Mouse (Mus musculus) layer of hippocampus, adult 9-11 months (tissue): ENCODE results near the gene Pes1.

Experiments
- DNase-seq: peaks from one replicate; pipeline ENCODE4 v3.0.0; 2022

Gene Pes1

GRCm38 (mm10) chr11:3964416-3965172, 819 bp downstream of the Pes1 start:
- no peak for DNase-seq

GRCm38 (mm10) chr11:3969837-3970236, 6.1 kb downstream of the Pes1 start:
- DNase-seq = no peak

GRCm38 (mm10) chr11:3970361-3970760, 6.6 kb downstream of the Pes1 start:
- no peak for DNase-seq

- no peak for DNase-seq
Observed at GRCm38 (mm10) chr11:3973081-3973480, 9.3 kb downstream of the Pes1 start.

GRCm38 (mm10) chr11:3974311-3974710, 10.5 kb downstream of the Pes1 start:
- DNase-seq = peak; percentile 62

- no peak for DNase-seq
Observed at GRCm38 (mm10) chr11:3976678-3977077, 12.9 kb downstream of the Pes1 start, which contains the start of gene 4930556J24Rik. TSS of gene 4930556J24Rik (minus strand) at chr11:3976778.

GRCm38 (mm10) chr11:3978421-3978820, 14.6 kb downstream of the Pes1 start:
- DNase-seq = no peak

GRCm38 (mm10) chr11:3981536-3981935, 17.8 kb downstream of the Pes1 start:
- DNase-seq = no peak

GRCm38 (mm10) chr11:3982275-3983209, 18.8 kb downstream of the Pes1 start:
- DNase-seq = no peak

- DNase-seq = peak; percentile 79
Observed at GRCm38 (mm10) chr11:3983291-3983862, 19.6 kb downstream of the Pes1 start, which contains the start of gene Gal3st1. TSS of gene Gal3st1 (plus strand) at chr11:3983636.

- no peak for DNase-seq
Observed at GRCm38 (mm10) chr11:3983863-3984745, 20.3 kb downstream of the Pes1 start.

- DNase-seq = no peak
Observed at GRCm38 (mm10) chr11:3989748-3990147, 26.0 kb downstream of the Pes1 start.

- no peak for DNase-seq
Observed at GRCm38 (mm10) chr11:3993132-3993531, 29.4 kb downstream of the Pes1 start.

- DNase-seq = no peak
Observed at GRCm38 (mm10) chr11:3993914-3994313, 30.1 kb downstream of the Pes1 start.

- DNase-seq = no peak
Observed at GRCm38 (mm10) chr11:3995511-3995910, 31.7 kb downstream of the Pes1 start.

GRCm38 (mm10) chr11:3996840-3997239, 33.1 kb downstream of the Pes1 start:
- no peak for DNase-seq

- no peak for DNase-seq
Observed at GRCm38 (mm10) chr11:3997978-3998720, 34.4 kb downstream of the Pes1 start.

GRCm38 (mm10) chr11:3999547-3999946, 35.8 kb downstream of the Pes1 start:
- no peak for DNase-seq

- DNase-seq = peak; percentile 30
Observed at GRCm38 (mm10) chr11:4001603-4002002, 37.8 kb downstream of the Pes1 start.

- peak; percentile 37 for DNase-seq
Observed at GRCm38 (mm10) chr11:4005220-4005805, 41.5 kb downstream of the Pes1 start.

GRCm38 (mm10) chr11:4006462-4006861, 42.7 kb downstream of the Pes1 start:
- DNase-seq = no peak
